Mouse (Mus musculus): ENCODE results near the gene Cops8. TPM values are rescaled to one million over a fixed set of nuclear protein-coding genes. Genes with fewer than 3 reads are reported as not detected.

The Cops8 gene
- polyA plus RNA-seq, 1 experiment, result 88.0 TPM

DNA sequence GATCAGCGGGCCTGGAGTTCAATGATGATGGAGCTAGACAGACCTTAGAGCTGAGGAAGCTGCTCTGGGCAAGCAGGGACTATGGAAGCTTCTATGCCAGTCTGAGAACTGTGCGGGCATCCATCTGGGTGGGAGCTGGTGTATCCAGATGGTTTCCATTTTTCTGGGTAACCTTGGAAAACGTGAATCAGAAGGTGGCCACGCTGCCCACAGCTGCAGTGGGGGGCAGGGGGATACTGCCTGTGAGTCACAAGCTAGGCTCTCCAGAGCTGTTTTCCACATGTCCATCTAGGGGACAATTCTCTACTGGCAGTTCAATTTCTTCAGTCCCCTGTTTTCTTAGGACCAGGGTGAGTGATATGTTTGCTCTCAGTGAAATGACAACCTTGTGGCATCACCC, 49.8 kb downstream of the Cops8 start:
- Histone ChIP-seq H3K79me3 (ENCODE audit: low read depth) (no peaks in the 10 kb centered on the region), H3K27me3 (ENCODE audit: control insufficient read depth, insufficient read depth, insufficient read length) (no peaks in the 10 kb centered on the region), H3ac (ENCODE audit: control insufficient read depth, insufficient read length, low read depth) (no peak overlapping the region), H3K79me2 (ENCODE audit: control insufficient read depth, insufficient read depth) (no peaks in the 10 kb centered on the region), H3K36me3 (ENCODE audit: control insufficient read depth, insufficient read depth) (no peaks in the 10 kb centered on the region), H3K4me3 (ENCODE audit: insufficient read depth, poor library complexity, severe bottlenecking) (no peak overlapping the region)
- peak; percentile 41 for TF ChIP-seq FOSL1 (IDR thresholded peaks at IDR 0.05; ENCODE audit: insufficient read depth, low read length, poor library complexity, severe bottlenecking)
- TF ChIP-seq MAX (IDR thresholded peaks at IDR 0.05), result peak; percentile 92
- no peak for TF ChIP-seq USF1 (IDR thresholded peaks at IDR 0.05; ENCODE audit: low read depth)
- TF ChIP-seq CTCF (IDR thresholded peaks at IDR 0.05; ENCODE audit: control insufficient read depth, insufficient read depth, insufficient read length), result no peak
- no peak for TF ChIP-seq MYOG (IDR thresholded peaks at IDR 0.05; ENCODE audit: control insufficient read depth, extremely low read depth, insufficient read length)
- TF ChIP-seq CEBPB (IDR thresholded peaks at IDR 0.05; ENCODE audit: low read depth), result no peak
- TF ChIP-seq MYOD1 (IDR thresholded peaks at IDR 0.05; ENCODE audit: control insufficient read depth, insufficient read length, low read depth), result peak; percentile 74

DNA sequence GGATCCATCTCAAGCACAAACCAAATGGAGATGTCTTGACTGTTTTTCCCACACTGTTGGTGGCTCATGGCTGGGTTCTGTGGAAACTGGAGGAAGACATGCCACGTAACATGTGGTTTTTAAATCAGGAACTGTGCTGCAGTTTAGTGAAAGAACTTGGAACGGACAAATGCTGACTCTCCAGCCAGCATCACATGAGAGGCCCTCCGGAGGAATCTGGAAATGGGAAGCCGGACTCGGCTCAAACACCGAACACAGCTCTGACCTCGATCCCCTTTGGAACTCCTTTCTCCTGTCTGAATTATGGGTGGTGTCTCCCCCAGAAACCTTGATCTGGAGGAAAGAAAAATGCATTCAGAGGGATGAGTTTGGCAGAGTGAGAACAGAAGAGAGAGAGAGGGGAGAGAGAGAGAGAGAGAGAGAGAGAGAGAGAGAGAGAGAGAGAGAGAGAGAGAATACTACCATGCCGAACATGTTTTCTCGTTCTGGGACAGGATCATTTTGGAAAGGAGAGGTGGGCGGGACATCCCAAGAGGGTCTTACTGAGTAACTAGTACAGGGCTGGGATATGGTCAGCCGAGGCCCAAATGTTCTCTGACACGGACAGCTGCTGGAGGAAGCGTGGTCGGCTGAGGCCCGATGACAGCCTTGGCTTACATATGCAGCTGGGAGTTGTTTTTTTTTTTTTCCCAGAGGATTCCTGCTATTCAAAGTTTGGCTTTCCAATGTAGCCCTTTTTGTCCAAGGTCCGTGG, 53.9 kb downstream of the Cops8 start:
- Histone ChIP-seq H3K79me3 (ENCODE audit: low read depth) (no peaks in the 10 kb centered on the region), H3K36me3 (ENCODE audit: control insufficient read depth, insufficient read depth) (no peaks in the 10 kb centered on the region), H3K4me3 (ENCODE audit: insufficient read depth, poor library complexity, severe bottlenecking) (no peak overlapping the region), H3K79me2 (ENCODE audit: control insufficient read depth, insufficient read depth) (no peaks in the 10 kb centered on the region), H3ac (ENCODE audit: control insufficient read depth, insufficient read length, low read depth) (no peak overlapping the region), H3K27me3 (ENCODE audit: control insufficient read depth, insufficient read depth, insufficient read length) (no peaks in the 10 kb centered on the region)
- TF ChIP-seq MYOG (IDR thresholded peaks at IDR 0.05; ENCODE audit: control insufficient read depth, extremely low read depth, insufficient read length), result no peak
- TF ChIP-seq CEBPB (IDR thresholded peaks at IDR 0.05; ENCODE audit: low read depth), result no peak
- TF ChIP-seq CTCF (IDR thresholded peaks at IDR 0.05; ENCODE audit: control insufficient read depth, insufficient read depth, insufficient read length), result no peak
- TF ChIP-seq MAX (IDR thresholded peaks at IDR 0.05), result no peak
- no peak for TF ChIP-seq USF1 (IDR thresholded peaks at IDR 0.05; ENCODE audit: low read depth)
- TF ChIP-seq FOSL1 (IDR thresholded peaks at IDR 0.05; ENCODE audit: insufficient read depth, low read length, poor library complexity, severe bottlenecking), result no peak
- no peak for TF ChIP-seq MYOD1 (IDR thresholded peaks at IDR 0.05; ENCODE audit: control insufficient read depth, insufficient read length, low read depth)

DNA sequence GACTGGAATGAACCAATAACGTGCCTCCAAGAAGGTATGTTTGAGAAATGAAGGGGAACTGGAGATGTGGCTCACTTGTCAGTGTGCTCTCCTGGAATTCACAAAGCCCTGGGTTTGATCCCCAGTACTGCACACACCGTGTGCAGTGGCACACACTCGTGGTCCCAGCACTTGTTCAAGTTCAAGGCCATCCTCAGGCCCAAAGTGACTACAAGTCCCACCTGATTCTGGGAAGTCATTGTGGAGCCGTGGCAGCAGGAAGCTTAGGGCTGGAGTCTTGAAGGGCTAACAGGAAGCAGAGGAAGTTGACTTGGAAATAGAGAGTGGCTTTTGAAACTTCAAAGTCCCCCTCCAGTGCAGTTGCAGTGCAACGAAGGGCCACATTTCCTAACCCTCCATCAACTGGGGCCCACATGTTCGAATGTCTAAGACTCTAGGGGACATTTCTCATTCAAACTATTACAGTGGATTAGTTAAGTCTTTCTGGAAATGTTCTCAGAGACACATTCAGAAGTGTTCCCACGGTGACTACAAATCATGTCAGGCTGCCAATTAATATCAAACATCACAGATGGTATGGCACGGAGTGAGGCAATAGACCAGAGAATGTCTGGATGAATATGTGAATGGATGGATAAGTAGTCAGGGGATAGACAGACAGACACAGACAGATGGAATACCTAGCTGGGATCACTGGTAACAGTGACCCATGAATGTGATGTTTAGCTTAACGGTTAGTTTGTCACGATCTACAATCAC, 54.7 kb downstream of the Cops8 start:
- Histone ChIP-seq H3ac (ENCODE audit: control insufficient read depth, insufficient read length, low read depth) (no peak overlapping the region), H3K79me3 (ENCODE audit: low read depth) (no peaks in the 10 kb centered on the region), H3K36me3 (ENCODE audit: control insufficient read depth, insufficient read depth) (no peaks in the 10 kb centered on the region), H3K27me3 (ENCODE audit: control insufficient read depth, insufficient read depth, insufficient read length) (no peaks in the 10 kb centered on the region), H3K79me2 (ENCODE audit: control insufficient read depth, insufficient read depth) (no peaks in the 10 kb centered on the region), H3K4me3 (ENCODE audit: insufficient read depth, poor library complexity, severe bottlenecking) (no peak overlapping the region)
- TF ChIP-seq USF1 (IDR thresholded peaks at IDR 0.05; ENCODE audit: low read depth) (no peak), CTCF (IDR thresholded peaks at IDR 0.05; ENCODE audit: control insufficient read depth, insufficient read depth, insufficient read length) (no peak), FOSL1 (IDR thresholded peaks at IDR 0.05; ENCODE audit: insufficient read depth, low read length, poor library complexity, severe bottlenecking) (no peak), CEBPB (IDR thresholded peaks at IDR 0.05; ENCODE audit: low read depth) (no peak), MAX (IDR thresholded peaks at IDR 0.05) (no peak), MYOG (IDR thresholded peaks at IDR 0.05; ENCODE audit: control insufficient read depth, extremely low read depth, insufficient read length) (no peak)

DNA sequence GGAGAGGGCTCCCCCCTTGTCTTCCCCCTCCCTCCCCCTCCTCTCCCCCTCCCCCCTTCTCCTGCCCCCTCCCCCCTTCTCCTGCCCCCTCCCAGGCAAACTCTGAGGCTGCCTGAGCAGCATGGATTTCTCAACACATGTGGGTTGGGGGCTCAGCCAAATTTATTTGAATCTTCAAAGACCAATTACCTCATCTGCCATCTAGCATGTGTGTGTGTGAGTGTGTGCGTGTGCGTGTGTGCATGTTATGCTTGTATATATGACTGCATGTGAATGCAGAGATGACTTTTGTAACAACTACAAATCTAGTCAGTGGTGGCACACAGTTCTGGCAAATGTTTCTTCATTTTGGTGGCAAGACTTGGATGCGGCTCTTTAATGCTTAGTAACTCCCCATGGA, 55.8 kb downstream of the Cops8 start:
- no peaks in the 10 kb centered on the region for H3K79me2 ChIP-seq (ENCODE audit: control insufficient read depth, insufficient read depth)
- no peaks in the 10 kb centered on the region for H3K27me3 ChIP-seq (ENCODE audit: control insufficient read depth, insufficient read depth, insufficient read length)
- no peak for TF ChIP-seq USF1 (IDR thresholded peaks at IDR 0.05; ENCODE audit: low read depth)
- TF ChIP-seq CTCF (IDR thresholded peaks at IDR 0.05; ENCODE audit: control insufficient read depth, insufficient read depth, insufficient read length), result no peak
- no peak for TF ChIP-seq MYOD1 (IDR thresholded peaks at IDR 0.05; ENCODE audit: control insufficient read depth, insufficient read length, low read depth)
- TF ChIP-seq FOSL1 (IDR thresholded peaks at IDR 0.05; ENCODE audit: insufficient read depth, low read length, poor library complexity, severe bottlenecking), result no peak
- no peak for TF ChIP-seq CEBPB (IDR thresholded peaks at IDR 0.05; ENCODE audit: low read depth)
- TF ChIP-seq MAX (IDR thresholded peaks at IDR 0.05), result no peak
- no peak for TF ChIP-seq MYOG (IDR thresholded peaks at IDR 0.05; ENCODE audit: control insufficient read depth, extremely low read depth, insufficient read length)
- no peak overlapping the region for H3K4me3 ChIP-seq (ENCODE audit: insufficient read depth, poor library complexity, severe bottlenecking)
- no peaks in the 10 kb centered on the region for H3K79me3 ChIP-seq (ENCODE audit: low read depth)
- no peaks in the 10 kb centered on the region for H3K36me3 ChIP-seq (ENCODE audit: control insufficient read depth, insufficient read depth)
- H3ac ChIP-seq (ENCODE audit: control insufficient read depth, insufficient read length, low read depth), result no peak overlapping the region

DNA sequence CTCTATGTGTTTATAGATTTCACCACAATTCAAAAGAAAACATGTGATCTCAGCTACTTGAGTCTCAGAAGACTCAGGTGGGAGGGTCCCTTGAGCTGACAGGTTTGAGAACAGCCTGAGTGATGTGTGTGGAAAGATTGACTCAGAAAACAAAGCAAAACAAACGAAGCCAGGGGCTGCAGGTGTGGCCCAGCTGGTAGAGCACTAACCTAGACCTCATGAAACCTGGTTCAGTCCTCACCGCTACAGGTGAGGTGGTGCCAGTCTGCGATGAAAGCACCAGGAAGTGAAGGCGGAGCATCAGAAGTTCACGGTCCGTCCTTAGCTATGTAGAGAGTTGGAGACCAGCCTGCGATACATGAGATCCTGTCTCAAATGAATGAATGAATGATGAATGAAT, 57.4 kb downstream of the Cops8 start:
- Histone ChIP-seq H3K79me3 (ENCODE audit: low read depth) (no peaks in the 10 kb centered on the region), H3K4me3 (ENCODE audit: insufficient read depth, poor library complexity, severe bottlenecking) (no peak overlapping the region), H3ac (ENCODE audit: control insufficient read depth, insufficient read length, low read depth) (no peak overlapping the region), H3K79me2 (ENCODE audit: control insufficient read depth, insufficient read depth) (no peaks in the 10 kb centered on the region), H3K36me3 (ENCODE audit: control insufficient read depth, insufficient read depth) (no peaks in the 10 kb centered on the region), H3K27me3 (ENCODE audit: control insufficient read depth, insufficient read depth, insufficient read length) (no peaks in the 10 kb centered on the region)
- TF ChIP-seq CTCF (IDR thresholded peaks at IDR 0.05; ENCODE audit: control insufficient read depth, insufficient read depth, insufficient read length) (no peak), MYOD1 (IDR thresholded peaks at IDR 0.05; ENCODE audit: control insufficient read depth, insufficient read length, low read depth) (no peak), USF1 (IDR thresholded peaks at IDR 0.05; ENCODE audit: low read depth) (no peak), CEBPB (IDR thresholded peaks at IDR 0.05; ENCODE audit: low read depth) (no peak), MAX (IDR thresholded peaks at IDR 0.05) (no peak)

Measured in C2C12 (cell line).